Mouse (Mus musculus): ENCODE data around the gene Cacng3. TPM values are rescaled to one million over a fixed set of nuclear protein-coding genes. Genes with fewer than 3 reads are reported as not detected.

Gene Cacng3
- polyA plus RNA-seq, 1 experiment from 2014 or later: not detected

DNA sequence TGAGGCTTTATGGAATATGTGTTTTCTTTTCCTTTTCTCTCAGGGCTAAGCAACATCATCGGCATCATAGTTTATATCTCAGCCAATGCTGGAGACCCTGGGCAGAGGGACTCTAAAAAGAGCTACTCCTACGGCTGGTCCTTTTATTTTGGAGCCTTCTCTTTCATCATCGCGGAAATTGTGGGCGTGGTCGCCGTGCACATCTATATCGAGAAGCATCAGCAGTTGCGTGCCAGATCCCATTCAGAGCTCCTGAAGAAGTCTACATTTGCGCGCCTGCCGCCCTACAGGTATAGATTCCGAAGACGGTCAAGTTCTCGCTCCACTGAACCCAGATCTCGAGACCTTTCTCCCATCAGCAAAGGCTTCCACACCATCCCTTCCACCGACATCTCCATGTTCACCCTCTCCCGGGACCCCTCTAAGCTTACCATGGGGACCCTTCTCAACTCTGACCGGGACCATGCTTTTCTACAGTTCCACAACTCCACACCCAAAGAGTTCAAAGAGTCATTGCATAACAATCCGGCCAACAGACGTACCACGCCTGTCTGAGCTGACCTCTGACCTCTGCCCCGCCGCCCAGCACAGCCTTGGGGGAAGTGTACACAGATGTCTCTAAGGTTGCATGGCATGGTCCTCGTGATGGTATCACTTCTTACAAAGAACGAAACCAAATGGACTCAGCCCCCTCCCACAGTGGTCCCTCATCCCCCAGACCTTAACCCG lies 98.2 kb downstream of the Cacng3 start:
- Histone ChIP-seq H3K27me3 (ENCODE audit: insufficient read depth, low read length) (no peaks in the 10 kb centered on the region), H3K4me2 (ENCODE audit: low read length) (no peak overlapping the region), H3K9ac (ENCODE audit: low read depth, low read length) (no peak overlapping the region), H3K4me3 (replicated peaks; ENCODE audit: low read depth, low read length) (no peak overlapping the region), H3K9me3 (replicated peaks; ENCODE audit: low read length) (no peaks in the 10 kb centered on the region), H3K27ac (no peak overlapping the region), H3K36me3 (ENCODE audit: insufficient read depth, low read length) (no peaks in the 10 kb centered on the region), H3K4me1 (replicated peaks; ENCODE audit: insufficient read depth, low read length) (no peaks in the 10 kb centered on the region)
- WGBS: 88% methylated on average over 27 of the region's 27 CpGs
- TF ChIP-seq CTCF (IDR thresholded peaks at IDR 0.05; ENCODE audit: low read depth): no peak
- no peak for DNase-seq (ENCODE audit: low spot score)
- ATAC-seq (replicated peaks; ENCODE audit: low FRiP score, low read depth): no peak

DNA sequence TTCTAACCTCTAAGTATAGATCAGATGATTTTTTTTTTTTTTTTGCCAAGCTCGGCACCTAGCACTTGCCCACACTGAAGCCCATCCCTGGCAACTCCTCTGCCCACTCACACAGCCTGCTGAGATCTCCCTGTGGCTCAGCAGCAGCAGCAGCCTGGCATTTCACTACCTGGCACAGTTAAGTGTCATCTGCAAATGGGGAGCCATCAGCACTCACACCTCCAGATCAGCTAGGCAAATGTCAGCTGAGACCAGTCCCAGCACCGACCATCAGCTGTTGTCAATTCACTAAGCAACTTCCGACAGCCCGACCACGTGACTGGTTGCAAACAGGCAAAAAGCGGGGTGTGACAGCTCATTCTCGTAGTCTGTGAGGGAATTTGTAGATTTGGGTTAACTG lies 109.3 kb downstream of the Cacng3 start:
- Histone ChIP-seq H3K36me3 (ENCODE audit: insufficient read depth, low read length) (no peaks in the 10 kb centered on the region), H3K27me3 (ENCODE audit: insufficient read depth, low read length) (no peaks in the 10 kb centered on the region), H3K9me3 (replicated peaks; ENCODE audit: low read length) (no peaks in the 10 kb centered on the region), H3K4me1 (replicated peaks; ENCODE audit: insufficient read depth, low read length) (no peaks in the 10 kb centered on the region), H3K4me2 (ENCODE audit: low read length) (no peak overlapping the region), H3K27ac (no peak overlapping the region), H3K9ac (ENCODE audit: low read depth, low read length) (no peak overlapping the region), H3K4me3 (replicated peaks; ENCODE audit: low read depth, low read length) (no peak overlapping the region)
- no peak for TF ChIP-seq CTCF (IDR thresholded peaks at IDR 0.05; ENCODE audit: low read depth)
- 67% methylated on average over 7 of the region's 7 CpGs for WGBS
- ATAC-seq (replicated peaks; ENCODE audit: low FRiP score, low read depth) (no peak), DNase-seq (ENCODE audit: low spot score) (no peak)

DNA sequence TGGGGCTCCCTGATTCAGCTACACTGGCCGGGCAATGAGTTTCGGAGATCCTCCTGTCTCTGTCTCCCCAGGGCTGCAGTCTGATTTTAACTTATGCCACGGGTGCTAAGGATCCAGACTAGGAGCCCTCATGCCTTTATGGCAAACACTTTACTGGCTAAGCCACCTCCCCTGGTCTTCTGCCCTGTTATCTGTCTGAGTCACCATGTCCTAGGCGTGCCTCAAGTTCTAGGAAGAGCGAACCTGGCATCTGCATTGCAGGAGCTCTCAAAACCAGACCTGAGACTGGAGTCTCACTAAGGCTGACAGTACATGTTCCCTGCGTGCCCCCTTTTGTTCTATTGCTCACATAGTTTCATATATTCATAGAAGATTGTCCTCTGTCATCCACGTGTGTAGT lies 119.6 kb downstream of the Cacng3 start:
- DNase-seq (ENCODE audit: low spot score) (no peak), ATAC-seq (replicated peaks; ENCODE audit: low FRiP score, low read depth) (no peak)
- no peak overlapping the region for H3K9ac ChIP-seq (ENCODE audit: low read depth, low read length)
- no peak overlapping the region for H3K4me3 ChIP-seq (replicated peaks; ENCODE audit: low read depth, low read length)
- no peak for TF ChIP-seq CTCF (IDR thresholded peaks at IDR 0.05; ENCODE audit: low read depth)
- no peaks in the 10 kb centered on the region for H3K36me3 ChIP-seq (ENCODE audit: insufficient read depth, low read length)
- no peaks in the 10 kb centered on the region for H3K4me1 ChIP-seq (replicated peaks; ENCODE audit: insufficient read depth, low read length)
- H3K9me3 ChIP-seq (replicated peaks; ENCODE audit: low read length): no peaks in the 10 kb centered on the region
- H3K27ac ChIP-seq: no peak overlapping the region
- no peaks in the 10 kb centered on the region for H3K27me3 ChIP-seq (ENCODE audit: insufficient read depth, low read length)
- H3K4me2 ChIP-seq (ENCODE audit: low read length): no peak overlapping the region
- 92% methylated on average over 7 of the region's 7 CpGs for WGBS

DNA sequence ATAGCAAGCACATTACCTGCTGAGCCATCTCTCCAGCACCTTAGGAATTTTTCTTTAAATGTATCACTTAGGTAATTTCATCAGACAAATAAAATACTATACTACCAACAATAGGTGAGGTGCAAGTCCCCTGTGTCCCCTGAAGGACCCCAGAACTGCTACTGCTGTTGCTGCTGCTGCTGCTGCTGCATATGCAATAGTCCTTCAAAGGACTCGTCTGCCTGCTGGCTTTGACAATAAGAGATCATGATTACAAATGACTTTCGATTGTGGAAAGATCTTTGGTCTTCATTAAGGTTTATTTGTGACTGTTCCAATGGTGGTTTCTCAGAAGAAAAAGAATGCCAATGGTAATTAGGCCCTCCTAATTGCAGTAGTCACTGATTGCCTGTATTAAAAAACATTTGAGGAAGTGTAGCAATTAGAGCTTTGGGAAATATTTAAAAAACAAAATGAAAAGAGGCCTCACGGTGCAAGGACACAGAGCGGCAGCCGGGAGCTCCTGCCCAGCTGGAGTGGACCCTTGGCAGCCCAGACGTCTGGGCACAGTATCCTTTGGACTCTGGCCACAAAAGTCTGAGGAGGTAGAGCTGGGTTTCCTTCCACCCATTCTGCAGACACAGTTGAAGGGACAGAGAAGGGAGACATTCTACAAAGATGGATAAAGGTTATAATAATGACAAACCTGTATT lies 123.5 kb downstream of the Cacng3 start:
- H3K27me3 ChIP-seq (ENCODE audit: insufficient read depth, low read length): no peaks in the 10 kb centered on the region
- H3K4me3 ChIP-seq (replicated peaks; ENCODE audit: low read depth, low read length): no peak overlapping the region
- no peak for TF ChIP-seq CTCF (IDR thresholded peaks at IDR 0.05; ENCODE audit: low read depth)
- no peak overlapping the region for H3K4me2 ChIP-seq (ENCODE audit: low read length)
- H3K9ac ChIP-seq (ENCODE audit: low read depth, low read length): no peak overlapping the region
- H3K4me1 ChIP-seq (replicated peaks; ENCODE audit: insufficient read depth, low read length): no peaks in the 10 kb centered on the region
- ATAC-seq (replicated peaks; ENCODE audit: low FRiP score, low read depth): no peak
- no peaks in the 10 kb centered on the region for H3K36me3 ChIP-seq (ENCODE audit: insufficient read depth, low read length)
- H3K9me3 ChIP-seq (replicated peaks; ENCODE audit: low read length): no peaks in the 10 kb centered on the region
- no peak for DNase-seq (ENCODE audit: low spot score)
- no peak overlapping the region for H3K27ac ChIP-seq
- 42% methylated on average over 6 of the region's 6 CpGs for WGBS

DNA sequence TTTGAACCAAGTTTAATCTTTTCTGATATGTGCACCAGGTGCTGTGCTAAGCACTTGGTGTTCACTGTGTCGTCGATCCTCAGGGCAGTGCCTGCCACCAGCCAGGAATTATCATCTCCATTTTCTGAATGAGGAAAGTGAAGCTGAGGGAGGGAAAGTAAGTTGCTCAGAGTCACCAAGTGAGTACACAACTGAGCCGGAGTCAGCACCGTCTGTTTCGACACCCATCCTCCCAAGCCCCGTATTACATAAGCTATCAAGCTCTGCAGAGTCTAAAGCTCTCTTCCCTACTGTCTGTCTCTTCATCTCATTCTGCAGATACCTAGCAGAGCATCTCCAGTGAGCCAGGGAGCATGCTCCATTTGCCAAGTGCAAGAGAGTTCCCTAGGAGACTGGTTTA lies 124.8 kb downstream of the Cacng3 start:
- ATAC-seq (replicated peaks; ENCODE audit: low FRiP score, low read depth): no peak
- WGBS: 80% methylated on average over 6 of the region's 6 CpGs
- no peak overlapping the region for H3K9ac ChIP-seq (ENCODE audit: low read depth, low read length)

DNA sequence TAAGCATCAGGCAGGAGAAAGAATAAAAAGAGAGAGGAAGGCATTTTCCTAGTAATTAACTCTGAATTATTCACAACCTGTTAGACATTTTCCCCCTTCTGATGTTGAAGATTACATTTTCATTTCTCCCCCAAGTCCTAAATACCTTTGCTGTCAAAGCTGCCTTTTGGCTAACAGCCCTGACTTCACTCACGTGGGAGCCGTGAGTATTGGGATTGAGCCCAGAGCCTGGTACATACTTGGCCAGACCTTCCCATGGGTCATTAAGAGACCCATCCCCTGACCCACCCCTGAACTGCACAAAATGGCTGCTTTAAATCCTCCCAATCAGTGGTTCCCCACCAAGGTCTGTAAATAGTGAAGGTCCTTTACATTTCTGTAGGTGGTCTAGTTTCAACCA lies 130.5 kb downstream of the Cacng3 start:
- no peak overlapping the region for H3K4me3 ChIP-seq (replicated peaks; ENCODE audit: low read depth, low read length)
- H3K9ac ChIP-seq (ENCODE audit: low read depth, low read length): no peak overlapping the region
- WGBS: 40% methylated on average over 2 of the region's 2 CpGs
- H3K4me2 ChIP-seq (ENCODE audit: low read length): no peak overlapping the region
- no peaks in the 10 kb centered on the region for H3K4me1 ChIP-seq (replicated peaks; ENCODE audit: insufficient read depth, low read length)
- ATAC-seq (replicated peaks; ENCODE audit: low FRiP score, low read depth) (no peak), DNase-seq (ENCODE audit: low spot score) (no peak)
- no peaks in the 10 kb centered on the region for H3K36me3 ChIP-seq (ENCODE audit: insufficient read depth, low read length)
- H3K27ac ChIP-seq: no peak overlapping the region
- H3K27me3 ChIP-seq (ENCODE audit: insufficient read depth, low read length): no peaks in the 10 kb centered on the region
- TF ChIP-seq CTCF (IDR thresholded peaks at IDR 0.05; ENCODE audit: low read depth): no peak
- no peaks in the 10 kb centered on the region for H3K9me3 ChIP-seq (replicated peaks; ENCODE audit: low read length)

More for the DNA sequence above, 124.8 kb downstream of the Cacng3 start:
- no peaks in the 10 kb centered on the region for H3K4me1 ChIP-seq (replicated peaks; ENCODE audit: insufficient read depth, low read length)
- no peak for DNase-seq (ENCODE audit: low spot score)
- no peak overlapping the region for H3K27ac ChIP-seq
- no peak for TF ChIP-seq CTCF (IDR thresholded peaks at IDR 0.05; ENCODE audit: low read depth)
- H3K9me3 ChIP-seq (replicated peaks; ENCODE audit: low read length): no peaks in the 10 kb centered on the region
- H3K27me3 ChIP-seq (ENCODE audit: insufficient read depth, low read length): no peaks in the 10 kb centered on the region
- no peaks in the 10 kb centered on the region for H3K36me3 ChIP-seq (ENCODE audit: insufficient read depth, low read length)
- no peak overlapping the region for H3K4me2 ChIP-seq (ENCODE audit: low read length)
- H3K4me3 ChIP-seq (replicated peaks; ENCODE audit: low read depth, low read length): no peak overlapping the region
